Mouse (Mus musculus) regulatory T cell (primary cell): ENCODE measurements around the gene Arsb.

Experiments used
- in situ Hi-C: fragments of 300-600 bp; cut with MboI, MseI; formaldehyde crosslinking; loops from one replicate; pipeline ENCODE4 v1.15.1; 2025; ENCODE audit warnings: high pct_unique_total_duplicates

Arsb gene

DNA sequence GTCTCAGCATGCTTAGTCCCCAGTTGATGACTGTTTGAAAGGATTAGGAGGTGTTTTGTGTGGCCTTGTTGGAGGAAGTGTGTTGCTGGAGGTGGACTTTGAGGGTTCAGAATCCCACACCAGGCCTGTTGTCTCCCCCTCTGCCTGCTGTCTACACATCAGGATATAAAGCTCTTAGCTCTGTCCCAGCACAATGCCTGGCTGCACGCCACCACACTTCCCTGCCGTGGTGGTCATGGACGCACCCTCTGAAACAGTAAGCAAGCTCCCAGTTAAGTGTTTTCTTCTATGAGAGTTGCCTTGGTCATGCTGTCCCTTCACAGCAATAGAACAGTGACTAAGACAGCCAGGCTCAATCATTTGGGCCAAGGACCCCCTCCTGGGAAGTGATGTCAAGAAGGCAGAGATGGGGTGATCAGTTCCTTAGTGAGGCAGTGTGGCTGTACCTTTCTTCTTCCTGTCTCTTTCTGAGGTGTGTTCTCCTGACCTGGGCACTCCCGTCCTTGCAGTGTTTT lies 149.4 kb downstream of the Arsb start:
- in situ Hi-C loops: no loop called here

DNA sequence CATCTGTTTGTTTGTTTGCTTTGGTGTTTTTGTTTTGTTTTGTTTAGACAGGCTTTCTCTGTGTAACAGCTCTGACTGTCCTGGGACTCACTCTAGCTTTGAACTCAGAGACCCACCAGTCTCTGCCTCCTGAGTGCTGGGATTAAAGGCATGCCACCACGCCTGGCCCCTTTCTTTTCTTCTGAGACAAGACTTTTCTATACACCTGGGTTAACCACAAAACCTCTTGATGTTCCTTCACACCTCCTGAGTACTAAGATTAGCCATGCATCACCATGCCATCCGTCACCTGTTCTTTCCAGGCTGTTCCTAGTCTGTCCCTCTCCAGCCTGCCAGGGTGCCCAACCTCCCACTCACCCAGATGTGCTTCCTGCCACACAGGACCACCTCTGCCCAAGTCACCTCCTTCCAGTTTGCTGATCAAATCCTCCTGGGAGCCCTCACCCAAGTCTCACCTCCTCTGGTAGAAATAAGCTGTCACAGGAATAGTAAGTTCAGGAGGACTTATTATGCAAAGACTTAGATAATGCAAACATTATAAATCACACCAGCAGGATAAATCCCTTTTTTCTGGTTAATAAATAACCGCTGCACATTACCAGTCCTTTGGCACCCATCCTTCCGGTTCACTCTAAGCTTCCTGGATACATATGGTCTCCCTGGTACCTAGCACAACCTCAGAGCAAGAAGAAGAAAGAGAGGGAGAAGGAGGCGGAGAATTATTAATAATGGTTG lies 150.6 kb downstream of the Arsb start:
- in situ Hi-C loops: no loop called here

DNA sequence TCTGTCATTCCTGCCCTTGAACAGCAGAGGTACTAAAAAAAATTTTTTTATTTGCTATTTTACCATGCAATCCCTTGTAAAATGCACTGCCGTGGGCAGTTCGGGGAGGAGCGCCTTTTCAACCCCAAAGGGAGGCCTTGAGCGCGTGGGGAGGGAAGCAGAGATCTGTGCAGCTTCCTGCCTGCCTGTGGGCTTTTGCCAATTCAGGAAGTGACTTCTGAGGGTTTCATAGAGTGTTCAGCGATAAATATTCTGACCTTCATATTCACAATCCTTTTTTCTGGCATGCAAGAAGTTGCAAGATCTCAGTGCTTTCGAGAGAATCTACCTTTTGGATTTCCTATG lies 151.1 kb downstream of the Arsb start:
- in situ Hi-C loops: no loop called here

DNA sequence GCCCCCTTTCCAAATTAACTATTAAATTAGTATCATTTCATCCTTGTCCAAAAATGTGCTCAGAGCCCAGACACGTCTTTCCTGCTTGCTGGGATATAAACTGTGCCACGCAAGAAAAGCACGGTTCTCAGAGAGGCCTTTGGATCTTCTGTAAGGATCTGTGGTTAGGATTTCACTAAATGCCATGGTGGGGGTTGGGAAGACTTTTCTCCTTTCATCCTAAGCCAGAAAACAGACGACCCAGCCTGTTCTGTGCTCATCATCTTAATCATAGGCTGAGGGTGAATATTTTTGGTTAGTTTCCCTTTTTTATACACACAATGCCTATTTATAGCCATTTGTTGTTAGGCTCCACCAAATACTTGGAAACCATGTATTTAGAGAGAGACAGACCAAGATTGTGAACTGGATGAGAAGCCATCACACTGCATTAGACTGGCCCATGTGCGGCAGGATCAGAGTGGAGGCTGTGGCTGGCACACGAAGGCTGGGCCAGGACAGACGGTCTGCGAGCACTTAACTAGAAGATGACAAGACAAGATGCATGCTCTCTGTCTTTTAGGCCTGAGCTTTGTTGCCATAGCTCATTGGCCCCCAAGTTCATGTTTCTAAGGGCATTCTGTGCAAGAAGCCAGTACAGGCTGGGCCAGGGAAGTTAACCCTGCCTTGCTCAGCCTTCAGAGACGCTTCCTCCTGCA lies 153.5 kb downstream of the Arsb start:
- in situ Hi-C loops: no loop called here

DNA sequence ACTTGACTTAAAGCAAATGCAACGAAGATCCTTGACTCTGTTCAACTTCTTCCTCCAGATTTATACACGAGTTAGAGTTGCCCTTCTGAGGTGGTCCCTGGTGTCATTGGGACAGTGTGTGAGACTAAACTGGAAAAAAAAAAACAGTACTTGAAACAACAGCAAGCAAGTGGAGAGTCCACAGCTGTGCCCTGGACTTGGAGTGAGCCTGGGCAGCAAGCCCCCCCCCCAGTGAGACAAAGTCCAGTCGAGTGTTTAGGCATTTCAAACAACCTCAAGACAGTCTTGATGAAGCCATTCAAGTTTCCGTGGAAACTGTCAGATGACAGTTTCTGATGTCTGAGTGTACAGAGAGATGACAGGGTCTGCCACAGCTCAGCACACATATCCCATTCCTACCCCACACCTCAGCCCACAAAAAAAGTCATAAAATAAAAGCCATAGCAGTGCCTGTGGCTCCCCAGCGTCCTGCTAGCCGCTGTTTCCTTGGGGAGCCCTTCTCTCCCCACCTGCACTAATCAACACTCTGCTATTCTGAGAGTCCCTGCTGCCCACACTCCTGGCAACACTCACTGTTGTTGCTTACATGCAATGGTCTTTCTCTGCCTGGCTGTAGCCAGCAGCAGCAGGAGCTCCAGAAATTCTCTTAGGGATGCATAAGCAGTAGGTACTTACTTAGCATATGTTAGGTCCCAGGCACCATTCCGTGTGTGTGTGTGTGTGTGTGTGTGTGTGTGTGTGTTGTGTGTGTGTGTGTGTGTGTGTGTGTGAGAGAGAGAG lies 159.3 kb downstream of the Arsb start:
- in situ Hi-C loops: loop anchor here (10.0 kb wide), 1 partner anchor 786 kb away; the partner anchor contains the start of gene Cmya5

DNA sequence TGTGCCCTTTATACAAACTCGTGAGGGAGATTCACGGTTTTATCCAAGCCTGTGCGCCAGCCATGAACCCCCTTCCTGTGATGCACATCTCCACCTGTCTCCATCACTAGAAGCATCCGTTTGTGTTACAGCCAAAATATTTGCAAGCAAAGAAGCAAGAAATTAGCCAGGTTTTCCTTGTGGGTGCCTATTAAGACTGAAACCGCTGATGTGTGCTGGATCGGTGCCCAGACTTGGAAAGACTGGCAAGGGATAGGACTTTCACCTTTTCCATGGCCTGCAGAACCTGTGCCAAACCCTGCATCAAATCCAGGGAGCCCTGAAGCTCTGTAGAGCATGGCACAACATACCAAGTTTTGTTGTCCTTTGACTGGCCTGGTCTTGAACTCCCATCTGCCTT lies 165.0 kb downstream of the Arsb start:
- in situ Hi-C loops: loop anchor here (10.0 kb wide), 1 partner anchor 792 kb away; the partner anchor contains the start of gene Cmya5

DNA sequence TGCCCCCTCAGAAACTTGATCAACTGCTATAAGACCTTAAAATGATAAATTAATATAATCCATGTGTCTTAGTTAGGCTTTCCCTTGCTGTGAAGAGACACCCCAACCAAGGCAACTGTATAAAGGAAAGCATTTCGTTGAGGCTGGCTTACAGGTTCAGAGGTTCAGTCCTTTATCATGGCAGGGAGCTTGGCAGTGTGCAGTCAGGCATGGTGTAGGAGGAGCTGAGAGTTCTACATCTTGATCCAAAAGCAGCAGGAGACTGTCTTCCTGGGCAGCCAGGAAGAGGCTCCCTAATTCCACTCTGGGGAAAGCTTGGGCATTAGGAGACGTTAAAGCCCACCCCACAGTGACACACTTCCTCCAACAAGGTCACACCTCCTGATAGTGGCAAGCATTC lies 166.7 kb downstream of the Arsb start:
- in situ Hi-C loops: loop anchor here (10.0 kb wide), 1 partner anchor 793 kb away; the partner anchor contains the start of gene Cmya5

DNA sequence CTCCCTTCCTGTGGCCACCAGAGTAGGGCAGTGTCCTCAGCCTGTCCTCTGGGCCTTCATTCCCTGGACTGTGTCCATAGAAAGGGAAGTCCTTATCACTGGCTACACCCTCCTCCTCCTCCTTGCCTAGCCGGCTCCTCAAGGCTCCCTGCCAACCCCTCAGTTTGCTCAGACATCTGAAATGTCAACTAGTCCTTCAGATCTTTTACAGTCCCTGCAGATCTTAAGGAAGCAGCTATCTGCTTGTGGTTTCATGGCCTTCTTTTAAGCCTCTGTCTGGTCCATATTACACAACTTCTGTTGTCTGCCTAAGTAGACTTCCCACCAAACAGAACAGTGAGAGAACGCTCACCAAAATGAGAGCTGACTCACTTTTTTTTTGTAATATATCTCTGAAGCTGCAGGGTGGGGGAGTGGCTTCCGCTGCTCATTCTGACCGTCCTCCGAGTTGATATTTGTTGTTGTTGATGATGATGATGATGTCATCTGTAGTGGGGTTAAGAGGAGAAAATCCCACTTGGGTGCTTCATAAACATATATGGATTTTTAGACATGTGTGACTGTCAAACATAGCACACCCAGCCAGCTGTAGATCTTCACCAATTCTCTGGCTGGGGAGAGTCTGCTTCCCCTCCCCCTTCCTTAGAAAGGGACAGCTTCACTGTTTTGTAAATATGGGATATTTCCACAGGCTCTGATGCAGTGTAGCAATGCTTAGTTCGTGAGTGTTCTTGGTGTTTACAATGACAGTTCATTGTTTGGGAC lies 168.1 kb downstream of the Arsb start:
- in situ Hi-C loops: loop anchor here (10.0 kb wide), 1 partner anchor 795 kb away; the partner anchor contains the start of gene Cmya5

DNA sequence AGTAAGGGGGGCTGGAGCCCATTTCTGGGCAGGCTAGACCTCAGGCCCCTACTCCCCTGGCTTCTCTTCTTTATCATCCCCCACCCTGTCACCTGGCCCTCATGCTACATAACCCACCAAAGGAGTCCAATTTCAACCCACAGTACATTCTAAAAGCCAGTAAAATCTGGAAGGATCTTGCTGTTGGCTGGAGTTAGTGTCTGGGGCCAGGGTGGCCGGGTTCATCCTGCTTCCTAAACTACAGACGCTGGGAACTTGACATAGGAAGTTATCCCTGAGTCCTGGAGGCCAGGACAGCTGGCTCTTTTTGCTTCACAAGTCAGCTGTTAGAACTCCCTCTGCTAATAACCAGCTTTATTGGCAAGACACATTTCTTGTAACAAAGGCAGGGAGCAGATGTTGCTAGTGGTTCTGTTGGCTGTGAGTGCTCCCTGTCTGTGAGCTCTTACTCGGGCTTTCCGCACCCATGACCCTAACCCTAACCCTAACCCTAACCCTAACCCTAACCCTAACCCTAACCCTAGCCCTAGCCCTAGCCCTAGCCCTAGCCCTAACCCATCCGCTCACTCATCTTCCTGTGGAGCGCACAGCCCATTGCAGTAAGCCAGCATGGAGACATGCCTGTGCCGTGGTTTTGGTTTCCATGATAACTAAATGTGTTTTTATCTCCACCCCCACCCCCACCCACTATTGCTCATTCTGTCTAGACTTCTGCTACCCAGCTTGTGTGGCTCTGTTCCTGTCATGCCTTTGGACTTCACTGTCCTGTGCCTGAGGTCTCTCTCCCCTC lies 169.5 kb downstream of the Arsb start:
- in situ Hi-C loops: no loop called here

DNA sequence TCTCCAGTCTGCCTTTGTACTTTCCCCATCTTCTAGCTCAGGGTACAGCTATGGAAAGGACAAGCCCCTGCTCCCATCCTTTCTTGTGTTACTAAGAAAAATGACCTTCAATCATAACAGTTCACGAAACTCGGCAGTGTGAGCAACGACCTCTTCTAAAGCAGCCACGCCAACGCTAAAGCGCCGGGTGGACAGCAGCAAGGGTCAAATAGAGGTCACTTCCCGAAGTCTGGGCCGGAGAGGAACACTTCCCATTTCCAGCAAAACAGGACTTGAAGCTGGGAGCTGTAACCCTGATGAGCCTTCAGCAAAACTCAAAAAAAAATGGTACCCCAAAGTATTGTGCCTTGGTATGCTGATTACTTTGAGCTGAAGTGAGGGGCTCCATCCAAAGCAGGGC lies 179.6 kb downstream of the Arsb start:
- in situ Hi-C loops: loop anchor here (25.0 kb wide), 1 partner anchor 1711 kb away; no protein-coding TSS in a partner anchor

DNA sequence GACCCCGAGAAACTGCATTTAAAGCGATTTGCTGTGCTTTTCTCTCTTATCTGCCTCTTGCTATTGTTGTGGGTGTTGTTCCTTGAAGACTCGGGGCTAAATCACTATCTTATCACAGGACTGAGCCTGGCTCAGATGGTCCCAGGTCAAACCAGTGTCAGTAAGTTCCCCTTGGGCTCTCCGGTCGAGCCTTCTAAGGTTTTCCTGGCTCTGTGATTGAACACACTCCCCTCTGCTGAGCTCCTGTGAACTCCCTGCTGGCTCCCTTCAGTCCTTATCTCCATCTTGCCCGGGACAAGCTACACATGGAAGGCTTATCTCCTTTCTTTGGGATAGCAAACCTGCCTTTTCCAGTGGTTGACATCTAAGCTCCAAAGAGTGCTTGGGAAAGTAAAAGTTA lies 180.1 kb downstream of the Arsb start:
- in situ Hi-C loops: loop anchor here (25.0 kb wide), 1 partner anchor 1711 kb away; no protein-coding TSS in a partner anchor

DNA sequence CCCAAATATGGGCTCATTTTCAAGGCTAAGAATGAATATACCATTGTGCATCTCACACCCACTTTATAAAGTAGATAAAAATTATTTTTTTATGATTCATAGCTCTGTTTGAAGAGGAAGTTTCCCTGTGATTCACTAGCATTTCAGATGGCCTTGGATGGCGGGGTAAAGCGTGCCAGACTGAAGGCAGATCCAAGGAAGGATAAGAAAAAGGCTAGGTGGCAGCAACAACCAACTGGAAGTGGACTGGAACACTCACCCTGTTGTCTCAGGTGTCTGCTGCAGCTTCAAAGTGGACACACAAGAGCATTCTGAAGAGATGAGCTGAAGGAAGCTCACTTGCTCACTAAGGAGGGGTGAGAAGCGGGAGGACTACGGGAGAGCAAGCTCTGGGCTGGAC lies 181.0 kb downstream of the Arsb start:
- in situ Hi-C loops: loop anchor here (25.0 kb wide), 1 partner anchor 1710 kb away; no protein-coding TSS in a partner anchor

DNA sequence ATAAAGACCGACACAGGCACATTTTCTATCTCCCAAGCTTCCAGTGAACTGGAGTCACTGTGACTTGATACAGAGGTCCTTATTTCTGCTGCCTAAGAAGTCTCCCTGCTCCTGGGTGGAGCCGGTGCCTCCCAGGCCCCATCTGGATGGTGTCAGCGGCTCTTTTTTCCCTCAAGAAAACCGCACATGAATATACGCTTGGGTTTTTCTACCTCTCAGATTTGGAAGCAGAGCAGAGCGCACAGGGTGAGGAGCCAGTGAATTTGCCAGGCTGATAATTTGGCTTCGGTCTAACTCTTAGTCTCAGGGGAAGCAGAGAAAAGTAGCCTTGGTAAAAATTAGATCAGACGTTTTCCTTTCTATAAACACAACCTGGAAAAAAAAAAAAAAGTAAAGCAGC lies 186.5 kb downstream of the Arsb start:
- in situ Hi-C loops: loop anchor here (25.0 kb wide), 1 partner anchor 1704 kb away; no protein-coding TSS in a partner anchor

DNA sequence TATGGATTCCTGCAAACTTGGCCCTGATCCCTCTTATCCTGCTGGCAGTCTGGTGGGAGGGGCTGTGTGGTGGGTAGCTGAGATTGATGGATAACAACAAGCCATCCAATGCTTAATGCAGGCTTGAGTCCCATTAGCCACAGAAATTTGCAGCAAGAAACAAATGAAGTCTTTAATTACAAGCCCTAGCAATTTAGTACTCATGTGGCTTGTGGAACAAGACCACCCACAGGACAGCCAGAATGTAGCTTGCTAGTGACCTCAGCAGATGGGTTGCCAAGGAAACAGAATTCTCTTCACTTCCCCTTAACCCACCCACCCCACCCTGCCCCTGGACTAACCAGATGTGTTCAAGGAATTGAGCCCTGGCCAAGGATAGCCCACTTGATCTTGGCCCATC lies 194.8 kb downstream of the Arsb start:
- in situ Hi-C loops: loop anchor here (25.0 kb wide), 1 partner anchor 1696 kb away; no protein-coding TSS in a partner anchor

DNA sequence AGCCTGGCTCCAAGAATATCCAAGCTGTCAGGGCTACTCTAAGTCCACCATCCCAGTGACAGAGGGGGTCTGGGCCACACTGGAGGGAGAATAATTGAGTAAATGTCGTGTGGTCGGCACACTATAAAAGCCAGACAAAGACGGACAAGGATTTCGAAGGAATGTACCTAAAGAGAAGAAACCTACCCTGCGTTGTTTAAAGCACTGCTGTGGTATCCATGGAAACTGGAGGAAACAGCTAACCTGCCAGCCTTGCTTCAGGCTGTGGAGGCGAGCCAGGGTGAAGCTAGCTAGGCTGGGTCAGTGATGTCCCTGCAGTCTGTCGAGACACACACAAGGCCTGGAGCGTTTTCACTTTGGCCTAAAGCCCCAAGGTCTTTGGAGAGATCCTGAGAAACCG lies 195.7 kb downstream of the Arsb start:
- in situ Hi-C loops: loop anchor here (25.0 kb wide), 1 partner anchor 1695 kb away; no protein-coding TSS in a partner anchor

DNA sequence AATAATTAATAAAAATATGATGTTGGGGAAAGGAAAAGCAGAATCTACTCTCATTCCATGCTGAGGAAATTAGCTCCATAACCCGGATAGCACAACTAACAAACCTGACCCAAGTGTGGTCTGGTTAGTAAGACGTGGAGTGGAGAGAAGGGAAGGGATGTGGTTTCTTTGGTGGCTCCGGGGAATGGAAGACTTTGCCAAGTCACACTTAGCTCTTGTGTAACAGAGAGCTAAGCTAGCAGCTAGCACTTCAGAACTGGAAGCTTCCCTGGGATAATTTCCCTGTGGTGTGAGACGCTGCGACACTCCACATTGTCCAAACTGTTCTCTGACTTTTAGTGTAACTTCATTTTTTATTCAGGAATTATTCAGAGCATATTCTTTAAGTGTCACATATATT lies 198.7 kb downstream of the Arsb start:
- in situ Hi-C loops: loop anchor here (25.0 kb wide), 1 partner anchor 1692 kb away; no protein-coding TSS in a partner anchor

DNA sequence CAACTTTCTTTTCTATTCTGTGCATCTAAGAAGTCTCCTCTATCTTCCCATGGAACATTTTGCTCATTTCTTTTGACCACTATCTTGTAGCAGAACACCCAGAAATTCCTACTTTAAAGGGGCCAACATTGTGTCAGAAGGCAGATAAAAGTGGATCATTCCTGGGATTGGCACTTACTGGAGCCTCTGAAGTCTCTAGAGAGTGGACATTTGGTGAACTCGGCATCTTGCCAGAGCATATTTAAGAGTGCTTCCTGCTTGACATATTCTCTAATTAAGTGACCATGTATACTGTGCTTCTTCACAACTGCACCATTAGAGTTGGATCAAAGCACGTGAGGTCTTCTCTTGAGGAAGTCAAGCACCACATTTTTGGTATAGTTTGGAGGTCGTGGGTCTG lies 201.0 kb downstream of the Arsb start:
- in situ Hi-C loops: loop anchor here (25.0 kb wide), 1 partner anchor 1690 kb away; no protein-coding TSS in a partner anchor

DNA sequence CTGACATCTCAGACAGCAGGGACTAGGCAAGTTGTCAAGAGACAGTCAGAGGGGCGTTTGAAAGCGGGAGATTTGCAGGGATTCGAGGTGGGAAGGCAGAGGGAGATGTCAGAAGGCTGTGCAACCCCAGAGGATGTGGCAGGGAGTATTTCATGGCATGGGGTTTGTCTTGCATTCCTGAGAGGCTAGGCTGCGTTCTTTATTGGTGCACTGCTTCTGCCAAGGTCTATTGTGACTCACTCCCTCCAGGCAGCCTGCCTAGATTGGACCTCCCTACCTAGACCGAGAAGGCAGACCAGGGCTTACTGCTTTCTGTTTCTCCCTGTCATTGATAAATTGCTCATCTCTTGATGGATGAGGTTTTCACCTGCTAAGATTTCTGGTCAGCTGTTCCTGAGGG lies 204.2 kb downstream of the Arsb start:
- in situ Hi-C loops: no loop called here

DNA sequence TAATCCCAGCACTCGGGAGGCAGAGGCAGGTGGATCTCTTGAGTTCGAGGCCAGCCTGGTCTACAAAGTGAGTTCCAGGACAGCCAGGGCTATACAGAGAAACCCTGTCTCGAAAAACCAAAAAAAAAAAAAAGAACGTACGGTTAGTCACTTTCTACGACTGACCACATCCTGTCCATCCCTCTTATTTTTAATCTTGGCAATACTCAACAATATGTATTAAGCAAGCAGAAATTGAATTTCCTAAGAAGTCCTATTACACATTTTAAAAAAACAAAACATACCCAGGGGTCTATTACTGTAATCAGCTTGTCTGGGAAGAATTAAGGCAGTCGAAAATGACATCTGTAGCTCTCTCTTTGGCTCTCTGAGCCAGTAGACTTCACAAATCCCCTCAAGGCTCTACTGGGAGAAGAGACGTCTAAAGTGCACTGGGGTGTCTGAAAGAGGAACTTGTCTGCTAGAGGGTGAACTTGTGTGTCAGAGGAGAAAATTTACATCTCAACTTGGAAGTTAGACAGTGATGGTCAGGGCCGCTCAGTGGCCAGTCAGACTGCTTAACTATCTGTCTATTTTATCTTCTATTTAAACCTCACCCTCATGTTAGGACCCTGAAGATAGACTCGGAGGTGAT lies 205.6 kb downstream of the Arsb start:
- in situ Hi-C loops: no loop called here
